Mouse (Mus musculus): ENCODE data around the gene Cuedc2. TPM values are rescaled to one million over a fixed set of nuclear protein-coding genes. Genes with fewer than 3 reads are reported as not detected.

The Cuedc2 gene
- polyA plus RNA-seq, 1 experiment from 2014 or later: 217 TPM

- Histone ChIP-seq H3K36me3 (ENCODE audit: control insufficient read depth, insufficient read depth, low read length) (no peaks in the 10 kb centered on the region), H3K27ac (ENCODE audit: low read depth, low read length) (no peak overlapping the region), H3K27me3 (ENCODE audit: control insufficient read depth, insufficient read depth, low read length) (peaks cover 61% of the 10 kb centered on the region), H3K9me3 (ENCODE audit: control insufficient read depth, low read length) (no peaks in the 10 kb centered on the region), H3K9ac (ENCODE audit: low read length) (no peak overlapping the region), H3K4me3 (ENCODE audit: low read depth, low read length) (no peak overlapping the region), H3K4me1 (replicated peaks; ENCODE audit: control insufficient read depth, insufficient read depth, low read length) (peaks cover 12% of the 10 kb centered on the region; the same call in 1 of the 2 replicates), H3K4me2 (ENCODE audit: low read depth, low read length, severe bottlenecking) (no peak overlapping the region)
- peak; percentile 44 for DNase-seq (ENCODE audit: low spot score)
- WGBS: 6% methylated on average over 18 of the region's 18 CpGs
- no peak for ATAC-seq (replicated peaks; ENCODE audit: low FRiP score)
These were observed 24.3 kb downstream of the Cuedc2 start for GRCm38 (mm10) chr19:46314151-46314601.

GRCm38 (mm10) chr19:46313591-46313990, 24.9 kb downstream of the Cuedc2 start:
- Histone ChIP-seq H3K4me3 (ENCODE audit: low read depth, low read length) (no peak overlapping the region), H3K4me2 (ENCODE audit: low read depth, low read length, severe bottlenecking) (no peak overlapping the region), H3K27me3 (ENCODE audit: control insufficient read depth, insufficient read depth, low read length) (peaks cover 58% of the 10 kb centered on the region), H3K36me3 (ENCODE audit: control insufficient read depth, insufficient read depth, low read length) (no peaks in the 10 kb centered on the region), H3K9ac (ENCODE audit: low read length) (no peak overlapping the region), H3K4me1 (replicated peaks; ENCODE audit: control insufficient read depth, insufficient read depth, low read length) (peaks cover 15% of the 10 kb centered on the region; the same call in 1 of the 2 replicates), H3K27ac (ENCODE audit: low read depth, low read length) (no peak overlapping the region), H3K9me3 (ENCODE audit: control insufficient read depth, low read length) (no peaks in the 10 kb centered on the region)
- WGBS: 67% methylated on average over 6 of the region's 6 CpGs
- ATAC-seq (replicated peaks; ENCODE audit: low FRiP score) (no peak), DNase-seq (ENCODE audit: low spot score) (peak; percentile 43)

- Histone ChIP-seq H3K27me3 (ENCODE audit: control insufficient read depth, insufficient read depth, low read length) (peaks cover 58% of the 10 kb centered on the region), H3K4me3 (ENCODE audit: low read depth, low read length) (no peak overlapping the region), H3K36me3 (ENCODE audit: control insufficient read depth, insufficient read depth, low read length) (no peaks in the 10 kb centered on the region), H3K27ac (ENCODE audit: low read depth, low read length) (no peak overlapping the region), H3K9ac (ENCODE audit: low read length) (no peak overlapping the region), H3K4me2 (ENCODE audit: low read depth, low read length, severe bottlenecking) (no peak overlapping the region), H3K4me1 (replicated peaks; ENCODE audit: control insufficient read depth, insufficient read depth, low read length) (peaks cover 13% of the 10 kb centered on the region; the same call in 1 of the 2 replicates), H3K9me3 (ENCODE audit: control insufficient read depth, low read length) (no peaks in the 10 kb centered on the region)
- peak; percentile 47 for DNase-seq (ENCODE audit: low spot score)
- no peak for ATAC-seq (replicated peaks; ENCODE audit: low FRiP score)
- 87% methylated on average over 9 of the region's 9 CpGs for WGBS
These were observed 25.4 kb downstream of the Cuedc2 start for GRCm38 (mm10) chr19:46313116-46313515.

GRCm38 (mm10) chr19:46312566-46312965, 25.9 kb downstream of the Cuedc2 start:
- no peak for ATAC-seq (replicated peaks; ENCODE audit: low FRiP score)
- Histone ChIP-seq H3K9ac (ENCODE audit: low read length) (no peak overlapping the region), H3K27ac (ENCODE audit: low read depth, low read length) (no peak overlapping the region), H3K4me3 (ENCODE audit: low read depth, low read length) (no peak overlapping the region), H3K9me3 (ENCODE audit: control insufficient read depth, low read length) (no peaks in the 10 kb centered on the region), H3K4me1 (replicated peaks; ENCODE audit: control insufficient read depth, insufficient read depth, low read length) (peaks cover 7% of the 10 kb centered on the region; the same call in 1 of the 2 replicates), H3K27me3 (ENCODE audit: control insufficient read depth, insufficient read depth, low read length) (peaks cover 57% of the 10 kb centered on the region), H3K4me2 (ENCODE audit: low read depth, low read length, severe bottlenecking) (no peak overlapping the region), H3K36me3 (ENCODE audit: control insufficient read depth, insufficient read depth, low read length) (no peaks in the 10 kb centered on the region)
- 90% methylated on average over 21 of the region's 21 CpGs for WGBS
- DNase-seq (ENCODE audit: low spot score): peak; percentile 46

DNA sequence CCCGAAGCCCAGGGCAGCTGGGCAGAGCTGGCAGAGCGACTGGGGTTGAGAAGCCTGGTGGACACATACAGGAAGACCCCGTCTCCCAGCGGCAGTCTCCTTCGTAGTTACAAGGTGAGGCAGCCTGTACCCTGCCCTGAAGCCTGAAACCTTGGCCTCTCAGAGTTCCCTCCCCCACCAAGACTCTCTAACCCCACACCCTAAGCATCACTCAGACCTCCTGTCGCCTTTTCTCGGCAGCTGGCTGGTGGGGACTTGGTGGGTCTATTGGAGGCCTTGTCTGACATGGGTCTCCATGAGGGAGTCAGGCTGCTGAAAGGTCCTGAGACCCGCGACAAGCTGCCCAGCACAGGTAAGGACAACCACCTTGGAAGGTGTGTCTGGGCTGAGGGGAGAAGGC, 27.2 kb downstream of the Cuedc2 start:
- no peak overlapping the region for H3K9ac ChIP-seq (ENCODE audit: low read length)
- no peak overlapping the region for H3K4me2 ChIP-seq (ENCODE audit: low read depth, low read length, severe bottlenecking)
- no peaks in the 10 kb centered on the region for H3K36me3 ChIP-seq (ENCODE audit: control insufficient read depth, insufficient read depth, low read length)
- H3K4me3 ChIP-seq (ENCODE audit: low read depth, low read length): no peak overlapping the region
- WGBS: 86% methylated on average over 9 of the region's 9 CpGs
- H3K27me3 ChIP-seq (ENCODE audit: control insufficient read depth, insufficient read depth, low read length): peaks cover 55% of the 10 kb centered on the region
- no peaks in the 10 kb centered on the region for H3K9me3 ChIP-seq (ENCODE audit: control insufficient read depth, low read length)
- H3K4me1 ChIP-seq (replicated peaks; ENCODE audit: control insufficient read depth, insufficient read depth, low read length): 0 out of 2 replicates have a peak, but pooled peaks cover 3% of the 10 kb centered on the region
- DNase-seq (ENCODE audit: low spot score) (peak; percentile 43), ATAC-seq (replicated peaks; ENCODE audit: low FRiP score) (no peak)
- no peak overlapping the region for H3K27ac ChIP-seq (ENCODE audit: low read depth, low read length)

GRCm38 (mm10) chr19:46310312-46310865, 28.1 kb downstream of the Cuedc2 start:
- Histone ChIP-seq H3K4me3 (ENCODE audit: low read depth, low read length) (no peak overlapping the region), H3K36me3 (ENCODE audit: control insufficient read depth, insufficient read depth, low read length) (no peaks in the 10 kb centered on the region), H3K4me1 (replicated peaks; ENCODE audit: control insufficient read depth, insufficient read depth, low read length) (peaks cover 3% of the 10 kb centered on the region; the same call in 1 of the 2 replicates), H3K27me3 (ENCODE audit: control insufficient read depth, insufficient read depth, low read length) (peaks cover 47% of the 10 kb centered on the region), H3K27ac (ENCODE audit: low read depth, low read length) (no peak overlapping the region), H3K9me3 (ENCODE audit: control insufficient read depth, low read length) (no peaks in the 10 kb centered on the region), H3K4me2 (ENCODE audit: low read depth, low read length, severe bottlenecking) (no peak overlapping the region), H3K9ac (ENCODE audit: low read length) (no peak overlapping the region)
- 86% methylated on average over 12 of the region's 12 CpGs for WGBS
- DNase-seq (ENCODE audit: low spot score) (peak; percentile 50), ATAC-seq (replicated peaks; ENCODE audit: low FRiP score) (no peak)

GRCm38 (mm10) chr19:46309651-46310305, 28.7 kb downstream of the Cuedc2 start:
- no peak for ATAC-seq (replicated peaks; ENCODE audit: low FRiP score)
- no peak overlapping the region for H3K4me3 ChIP-seq (ENCODE audit: low read depth, low read length)
- no peaks in the 10 kb centered on the region for H3K36me3 ChIP-seq (ENCODE audit: control insufficient read depth, insufficient read depth, low read length)
- no peak overlapping the region for H3K9ac ChIP-seq (ENCODE audit: low read length)
- no peak overlapping the region for H3K27ac ChIP-seq (ENCODE audit: low read depth, low read length)
- H3K4me1 ChIP-seq (replicated peaks; ENCODE audit: control insufficient read depth, insufficient read depth, low read length): peaks cover 8% of the 10 kb centered on the region
- peak; percentile 50 for DNase-seq (ENCODE audit: low spot score)
- peaks cover 41% of the 10 kb centered on the region for H3K27me3 ChIP-seq (ENCODE audit: control insufficient read depth, insufficient read depth, low read length)
- 84% methylated on average over 21 of the region's 21 CpGs for WGBS
- no peak overlapping the region for H3K4me2 ChIP-seq (ENCODE audit: low read depth, low read length, severe bottlenecking)
- no peaks in the 10 kb centered on the region for H3K9me3 ChIP-seq (ENCODE audit: control insufficient read depth, low read length)

- Histone ChIP-seq H3K4me3 (ENCODE audit: low read depth, low read length) (peak overlapping the region; percentile 22), H3K4me2 (ENCODE audit: low read depth, low read length, severe bottlenecking) (peak overlapping the region; percentile 74), H3K9ac (ENCODE audit: low read length) (peak overlapping the region; percentile 20; the same call in 1 of the 2 replicates), H3K36me3 (ENCODE audit: control insufficient read depth, insufficient read depth, low read length) (no peaks in the 10 kb centered on the region), H3K27me3 (ENCODE audit: control insufficient read depth, insufficient read depth, low read length) (peaks cover 32% of the 10 kb centered on the region), H3K9me3 (ENCODE audit: control insufficient read depth, low read length) (no peaks in the 10 kb centered on the region), H3K27ac (ENCODE audit: low read depth, low read length) (no peak overlapping the region), H3K4me1 (replicated peaks; ENCODE audit: control insufficient read depth, insufficient read depth, low read length) (peaks cover 9% of the 10 kb centered on the region)
- ATAC-seq (replicated peaks; ENCODE audit: low FRiP score) (peak; percentile 22), DNase-seq (ENCODE audit: low spot score) (peak; percentile 94)
- WGBS: under 1% methylated on average over 47 of the region's 47 CpGs
These were observed 29.6 kb downstream of the Cuedc2 start for GRCm38 (mm10) chr19:46308706-46309435.
